Mouse (Mus musculus): Measurements from ENCODE around the gene Prrc2c.
A peak's percentile ranks its signal among the peaks of the same experiment; 100 is the strongest.
"Not testable (repeated sequence)": the region's sequence is repeated elsewhere in the genome, so short reads cannot be mapped to it uniquely, and the experiment has no call there.

Gene Prrc2c

DNA sequence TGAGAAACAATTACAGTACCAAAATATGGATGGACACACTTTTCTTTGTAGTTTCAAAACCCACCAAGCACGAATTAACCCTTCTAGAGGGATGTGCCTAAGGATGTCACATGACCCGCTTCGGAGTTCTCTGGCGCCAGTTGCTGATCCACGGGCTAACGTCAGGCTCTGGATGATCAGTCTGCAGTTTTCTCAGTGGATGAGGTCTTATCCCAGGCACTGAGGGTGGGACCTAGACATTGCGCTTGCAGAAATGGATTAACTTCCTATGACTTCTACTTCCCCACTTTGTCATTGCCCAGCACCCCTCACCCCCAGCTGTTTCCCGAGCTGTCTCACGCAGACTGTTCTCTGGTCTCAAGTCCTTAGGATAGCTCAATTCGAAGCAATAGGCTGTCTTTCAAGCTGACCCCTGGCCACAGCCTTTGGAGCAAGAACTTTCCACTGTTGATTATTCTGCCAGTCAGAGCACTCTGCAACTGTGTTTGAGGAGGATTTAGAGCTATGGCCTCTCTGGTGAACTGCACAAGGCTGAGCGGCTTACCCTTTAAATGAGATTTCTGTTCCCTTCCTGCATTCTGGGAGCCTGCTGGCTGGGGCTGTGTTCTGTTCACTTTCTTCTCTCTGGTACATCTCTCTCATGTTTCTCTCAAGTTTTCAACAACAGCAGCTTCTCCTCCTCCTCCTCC, 74.7 kb downstream of the Prrc2c start:
- peak; percentile 7 for DNase-seq

DNA sequence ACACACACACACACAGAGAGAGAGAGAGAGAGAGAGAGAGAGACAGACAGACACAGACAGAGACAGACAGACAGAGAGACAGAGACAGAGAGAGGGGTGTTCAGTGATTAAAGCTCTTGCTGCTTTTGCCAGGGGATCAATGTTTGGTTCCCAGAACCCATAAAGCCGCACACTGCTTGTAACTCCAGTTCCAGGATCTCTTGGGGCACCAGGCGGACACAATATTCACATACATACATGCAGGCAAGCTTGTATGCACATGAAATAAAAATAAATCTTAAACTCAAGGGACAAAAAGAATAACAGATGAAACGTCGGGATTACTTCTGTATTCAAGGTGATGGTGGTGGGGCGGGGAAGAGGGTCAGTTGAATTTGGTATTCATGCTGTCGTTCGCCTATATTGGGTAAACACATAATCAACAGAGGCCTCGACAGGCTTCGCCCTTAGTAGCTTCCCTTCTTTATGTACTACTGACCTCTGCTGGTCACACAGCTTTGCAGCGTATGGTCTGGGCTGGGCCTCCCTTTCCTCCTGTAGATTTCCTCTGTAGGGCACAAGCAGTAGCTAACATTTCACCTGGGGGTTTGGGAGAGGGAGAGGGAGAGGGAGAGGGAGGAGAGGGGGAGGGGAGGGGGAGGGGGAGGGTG, 75.4 kb downstream of the Prrc2c start:
- DNase-seq, result peak; percentile 80

DNA sequence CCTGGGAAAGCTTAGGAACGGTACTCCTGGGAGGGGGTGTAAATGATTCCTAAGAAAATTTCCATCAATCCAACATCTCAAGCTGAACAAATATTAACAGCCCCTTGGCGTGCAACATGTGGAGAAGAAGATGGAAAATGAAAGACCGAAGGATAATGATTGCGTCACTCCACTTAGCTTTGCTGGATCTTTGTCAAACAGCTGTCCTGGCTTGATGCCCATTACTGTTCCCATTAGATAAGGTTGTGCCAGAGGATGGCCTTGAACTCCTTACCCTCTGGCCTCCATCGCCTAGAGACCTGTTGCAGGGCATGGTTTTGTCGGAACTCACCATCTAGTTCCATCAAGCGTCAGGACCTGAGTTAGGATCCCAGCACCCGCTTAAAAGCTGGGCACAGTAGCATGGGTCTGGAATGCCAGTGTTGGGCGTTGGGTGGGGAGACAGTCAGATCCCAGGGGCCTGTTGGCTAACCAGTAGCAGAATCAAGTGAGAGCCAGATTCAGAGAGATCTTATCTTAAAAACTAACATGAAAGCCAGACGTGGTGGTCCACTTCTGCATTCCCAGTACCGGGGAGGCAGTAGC, 80.0 kb downstream of the Prrc2c start:
- no peak for DNase-seq

DNA sequence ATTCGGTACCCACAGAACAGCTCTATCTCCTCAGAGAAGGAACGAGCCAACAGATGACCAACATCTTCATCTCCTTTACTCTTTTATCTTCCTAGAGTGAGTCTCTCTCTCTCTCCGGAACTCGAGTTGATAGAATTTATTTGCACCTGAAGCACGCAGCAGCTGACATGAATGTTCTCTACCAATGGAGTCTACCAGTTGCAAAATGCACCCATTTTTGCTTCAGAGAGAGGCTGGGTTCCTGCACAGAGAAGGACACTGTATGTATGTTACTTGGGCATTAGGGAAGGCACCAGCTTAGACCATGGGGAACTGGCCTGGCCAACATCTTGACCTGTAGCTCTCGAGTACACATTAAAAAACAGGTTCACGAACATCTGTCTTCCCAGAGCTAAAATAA, 82.2 kb downstream of the Prrc2c start, which contains the start of gene Myocos:
Gene Myocos (minus strand): TSS at position 101 of the 400 bp plus-strand sequence.
- no peak for DNase-seq

DNA sequence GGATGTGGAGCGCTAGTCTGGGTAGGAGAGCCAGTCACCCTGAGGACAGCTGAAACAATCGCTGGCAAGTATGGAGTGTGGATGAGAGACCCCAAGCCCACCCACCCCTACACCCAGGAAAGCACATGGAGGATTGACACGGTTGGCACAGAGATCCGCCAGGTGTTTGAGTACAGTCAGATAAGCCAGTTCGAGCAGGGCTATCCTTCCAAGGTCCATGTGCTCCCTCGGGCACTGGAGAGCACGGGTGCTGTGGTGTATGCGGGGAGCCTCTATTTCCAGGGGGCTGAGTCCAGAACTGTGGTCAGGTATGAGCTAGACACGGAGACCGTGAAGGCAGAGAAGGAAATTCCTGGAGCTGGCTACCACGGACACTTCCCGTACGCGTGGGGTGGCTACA, 91.9 kb downstream of the Prrc2c start:
- no peak for DNase-seq

DNA sequence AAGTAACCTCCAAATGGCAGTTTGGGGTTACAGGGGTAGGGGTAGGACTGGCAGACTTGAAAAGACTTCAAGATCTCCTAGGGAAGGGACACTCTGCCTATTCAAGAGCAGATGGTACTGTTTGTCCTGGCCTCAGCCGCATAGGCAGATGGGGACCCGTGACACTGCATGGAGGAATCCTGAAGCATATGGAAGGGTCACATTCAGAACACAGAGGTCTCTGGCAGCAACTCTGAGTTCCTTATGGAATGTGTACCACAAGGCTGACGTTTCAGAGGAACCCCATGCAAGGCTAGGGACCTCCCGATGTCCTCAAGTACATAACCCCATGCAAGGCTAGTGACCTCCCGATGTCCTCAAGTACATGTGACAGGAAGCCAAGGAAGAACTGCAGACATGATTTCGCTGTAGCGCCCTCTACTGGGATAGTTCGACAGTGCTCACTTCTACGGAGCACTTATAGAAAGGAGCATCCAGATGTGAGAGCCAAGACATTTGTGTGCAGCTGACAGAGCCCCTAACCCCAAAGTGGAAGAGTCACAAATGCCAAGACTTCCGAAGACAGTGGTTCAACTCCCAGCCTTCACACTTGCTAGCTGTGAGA, 94.2 kb downstream of the Prrc2c start:
- no peak for DNase-seq

DNA sequence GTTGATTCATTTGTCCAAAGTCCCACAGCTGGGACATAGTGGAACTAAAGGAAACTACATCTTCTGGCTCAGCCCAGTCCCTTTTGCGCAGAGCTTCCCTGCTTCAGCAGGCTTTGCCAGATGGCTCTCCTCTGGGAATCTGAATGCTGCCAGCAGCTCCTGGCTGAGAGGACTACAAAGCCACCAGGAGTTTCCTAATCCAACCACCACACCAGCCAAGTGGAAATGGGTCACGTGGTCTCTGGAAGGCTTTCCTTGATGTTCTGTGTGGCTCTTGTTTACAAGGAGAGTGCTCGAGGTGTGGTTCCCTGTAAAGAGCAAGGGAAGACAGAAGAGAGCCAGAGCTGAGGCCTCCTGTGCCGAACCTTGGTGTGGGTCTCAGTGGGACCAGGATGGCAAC, 96.6 kb downstream of the Prrc2c start:
- DNase-seq, result peak; percentile 24

DNA sequence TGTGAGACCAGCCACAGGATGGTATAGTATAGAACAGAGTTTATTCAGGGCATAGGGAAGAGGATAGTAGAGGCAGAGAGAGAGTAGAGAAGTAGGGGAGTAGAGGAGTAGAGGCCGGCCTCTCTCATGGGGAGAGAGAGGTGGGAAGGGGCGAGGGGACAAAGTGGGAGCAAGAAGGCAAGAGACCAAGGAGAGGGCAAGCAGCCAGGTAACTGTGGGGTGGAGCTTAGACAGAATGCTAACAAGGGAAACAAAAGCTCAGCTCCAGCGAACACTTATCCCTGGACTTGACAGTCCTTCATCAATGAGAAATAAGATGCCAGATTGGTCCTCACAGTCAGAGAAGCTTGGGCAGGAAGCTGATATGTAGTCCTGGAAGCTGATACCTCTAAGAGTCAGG, 97.8 kb downstream of the Prrc2c start:
- DNase-seq, result no peak

DNA sequence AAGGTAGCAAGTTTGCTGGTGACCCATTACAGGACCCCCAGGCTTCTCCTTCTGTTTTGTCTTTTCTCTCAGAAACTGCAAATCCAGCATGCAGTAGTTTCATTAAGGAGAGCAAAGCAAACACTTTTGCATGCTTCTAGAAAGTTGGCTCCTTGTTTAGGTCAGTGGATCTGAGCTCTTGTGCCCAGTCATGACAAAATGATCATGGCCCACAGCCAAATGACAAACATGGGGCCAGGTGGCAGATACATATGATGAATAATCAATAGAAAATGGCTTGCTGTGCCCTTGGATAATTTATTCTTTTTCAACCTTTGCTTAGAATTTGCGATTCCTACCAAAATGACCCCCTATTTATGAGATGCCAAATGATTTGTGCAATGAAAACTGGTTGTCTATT, 100.5 kb downstream of the Prrc2c start:
- DNase-seq, result no peak

DNA sequence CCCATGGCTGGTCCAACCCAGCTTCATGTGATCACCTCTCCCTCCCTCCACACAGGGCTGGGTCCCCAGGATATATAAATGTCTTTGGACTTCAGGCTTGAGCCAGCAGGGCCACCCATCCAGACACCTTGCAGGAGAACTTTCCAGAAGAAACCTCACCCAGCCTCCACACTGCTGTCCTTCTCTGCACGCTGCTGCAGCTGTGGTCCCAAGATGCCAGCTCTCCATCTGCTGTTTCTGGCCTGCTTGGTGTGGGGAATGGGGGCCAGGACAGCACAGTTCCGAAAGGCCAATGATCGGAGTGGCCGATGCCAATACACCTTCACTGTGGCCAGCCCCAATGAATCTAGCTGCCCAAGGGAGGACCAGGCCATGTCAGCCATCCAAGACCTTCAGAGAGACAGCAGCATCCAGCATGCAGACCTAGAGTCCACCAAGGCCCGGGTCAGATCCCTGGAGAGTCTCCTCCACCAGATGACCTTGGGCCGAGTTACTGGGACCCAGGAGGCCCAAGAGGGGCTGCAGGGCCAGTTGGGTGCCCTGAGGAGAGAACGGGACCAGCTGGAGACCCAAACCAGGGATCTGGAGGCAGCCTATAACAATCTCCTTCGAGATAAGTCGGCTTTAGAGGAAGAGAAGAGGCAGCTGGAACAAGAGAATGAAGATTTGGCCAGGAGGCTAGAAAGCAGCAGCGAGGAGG, 101.2 kb downstream of the Prrc2c start, which contains the start of gene Myoc:
Gene Myoc (plus strand): TSS at position 105 of the 700 bp plus-strand sequence.
- no peak for DNase-seq

DNA sequence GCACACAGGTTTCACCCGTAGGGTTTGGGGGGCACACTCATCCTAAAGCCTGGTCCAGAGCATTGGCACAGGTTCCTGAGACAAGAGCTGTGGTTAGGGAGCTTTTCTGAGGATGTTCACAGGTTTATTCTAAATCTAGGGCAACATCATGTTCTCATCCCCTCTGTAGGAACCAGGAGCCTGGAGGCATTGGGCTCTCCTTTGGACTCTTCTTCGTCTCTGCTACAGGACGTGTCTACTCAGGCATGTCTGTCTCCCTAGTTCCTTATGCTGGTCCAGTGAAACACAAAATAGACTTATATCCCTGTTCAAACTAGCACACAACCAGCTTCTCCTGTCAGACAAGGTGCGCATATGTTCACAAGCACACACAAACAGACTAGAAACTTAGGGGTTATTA, 101.8 kb downstream of the Prrc2c start:
- DNase-seq, result no peak

DNA sequence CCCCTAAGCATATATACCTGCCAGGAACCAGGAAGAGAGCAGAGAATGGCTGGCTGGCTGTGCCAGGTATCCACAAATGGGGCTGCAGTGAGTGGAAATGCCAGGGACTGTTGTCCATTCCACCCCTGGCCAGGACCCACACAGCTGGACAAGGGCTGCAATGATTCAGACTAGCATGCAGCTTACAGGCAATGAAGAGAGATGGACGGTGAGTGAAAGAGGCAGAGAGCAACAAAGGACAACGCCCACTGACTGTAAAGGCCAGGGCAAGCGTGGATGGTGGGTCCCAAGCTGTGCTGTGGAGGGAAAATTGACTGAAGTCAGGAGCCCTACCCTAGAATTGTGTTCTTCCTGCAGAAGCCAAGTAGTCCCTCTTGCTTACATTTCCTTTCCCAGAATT, 103.8 kb downstream of the Prrc2c start:
- no peak for DNase-seq

DNA sequence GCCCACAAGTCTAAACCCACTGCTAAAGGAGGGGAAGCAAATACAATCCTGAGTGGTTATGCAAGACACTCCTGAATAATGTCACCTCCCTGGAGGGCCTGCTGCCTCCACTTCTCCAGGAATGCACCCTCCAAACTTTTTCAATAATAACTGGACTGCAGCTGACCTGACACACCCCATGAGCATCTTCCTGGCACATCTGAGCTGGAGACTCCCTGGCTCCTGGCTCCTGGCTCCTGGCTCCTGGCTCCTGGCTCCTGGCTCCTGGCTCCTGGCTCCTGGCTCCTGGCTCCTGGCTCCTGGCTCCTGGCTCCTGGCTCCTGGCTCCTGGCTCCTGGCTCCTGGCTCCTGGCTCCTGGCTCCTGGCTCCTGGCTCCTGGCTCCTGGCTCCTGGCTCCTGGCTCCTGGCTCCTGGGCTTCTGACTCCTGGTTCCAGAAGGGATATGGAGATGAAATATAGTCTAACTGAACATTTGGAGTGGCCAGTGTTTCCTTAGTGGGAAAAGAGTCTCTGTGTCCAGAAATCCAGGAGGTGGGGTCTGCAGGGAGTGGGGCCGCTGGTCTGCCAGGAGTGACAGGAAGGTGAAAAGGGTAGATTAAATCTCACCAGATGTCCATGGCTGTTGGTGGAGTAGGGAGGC, 104.9 kb downstream of the Prrc2c start:
- DNase-seq, result not testable (repeated sequence)

DNA sequence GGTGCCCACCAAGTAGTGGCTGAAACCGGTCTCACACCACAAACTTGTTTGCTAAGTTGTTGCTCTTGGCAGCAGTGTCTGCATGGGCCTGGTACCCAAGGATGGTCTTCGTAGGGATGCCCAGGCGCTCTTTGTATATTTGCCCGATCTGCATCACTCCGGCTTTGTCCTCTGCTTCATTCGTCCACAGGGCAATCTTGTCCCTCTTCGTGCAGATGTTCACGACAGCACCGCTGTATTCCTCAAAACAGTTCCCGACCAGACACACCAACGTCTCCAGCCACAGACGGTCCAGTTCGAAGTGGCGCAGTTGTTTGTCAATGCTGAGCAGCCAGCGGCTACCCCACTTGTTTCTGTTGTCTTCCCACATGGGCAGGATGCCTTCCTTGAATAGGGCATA, 112.0 kb downstream of the Prrc2c start:
- not testable (repeated sequence) for DNase-seq

DNA sequence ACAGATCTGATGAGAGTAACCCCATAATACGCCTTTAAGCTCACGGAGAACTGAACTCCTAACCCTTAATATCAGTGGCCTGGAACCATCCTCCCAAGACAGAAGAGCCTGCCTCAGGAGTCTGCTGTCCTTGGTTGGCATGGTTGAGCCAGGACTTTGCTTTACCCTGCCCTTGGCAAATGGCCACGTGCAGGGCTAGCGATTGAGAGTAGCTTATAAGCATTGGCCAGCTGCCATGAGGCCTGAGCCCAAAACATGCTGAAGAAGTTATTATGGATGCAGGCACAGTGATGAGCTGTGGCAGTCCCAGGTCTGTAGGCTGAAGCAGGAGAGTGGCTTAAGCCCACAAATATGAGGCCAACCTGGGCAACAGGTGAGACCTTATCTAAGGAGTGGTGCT, 112.5 kb downstream of the Prrc2c start:
- peak; percentile 56 for DNase-seq

DNA sequence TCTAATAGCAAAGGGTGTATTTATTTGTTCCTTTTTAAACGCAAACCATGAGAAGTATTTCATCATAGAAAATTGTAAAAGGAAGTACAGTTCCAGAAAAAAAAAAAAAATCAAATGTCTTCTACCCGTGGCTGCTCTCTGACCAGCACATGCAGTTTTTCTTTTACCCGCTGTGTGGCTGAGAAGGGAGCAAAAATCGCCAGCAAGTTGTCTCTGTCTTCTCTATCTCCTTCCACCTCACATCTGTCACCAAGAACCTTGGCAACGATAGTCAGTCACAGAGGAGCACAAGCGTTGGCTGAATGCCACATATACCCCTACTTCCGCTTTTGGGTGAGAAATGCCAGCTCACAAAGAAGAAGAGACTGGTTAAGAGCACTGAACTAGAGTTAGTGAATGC, 115.1 kb downstream of the Prrc2c start:
- DNase-seq, result no peak

DNA sequence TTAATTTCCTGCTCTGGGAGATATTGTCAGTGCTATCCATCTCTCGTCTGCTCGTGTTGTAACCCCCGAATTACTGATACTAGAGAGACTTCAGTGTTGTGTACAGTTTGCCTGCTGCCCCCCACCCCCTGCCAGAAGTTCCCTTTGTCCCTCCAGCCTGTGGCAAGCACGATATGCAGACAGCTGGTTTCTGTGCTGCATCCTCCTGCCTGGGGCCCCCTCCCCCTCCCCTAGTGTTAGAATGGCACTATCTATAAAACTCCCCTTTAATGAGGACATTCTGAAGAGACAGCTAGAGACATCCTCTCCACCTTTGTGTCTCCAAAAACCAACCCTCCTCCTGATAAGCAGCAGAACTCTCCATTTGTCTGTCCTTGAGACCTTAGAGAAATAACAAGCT, 116.5 kb downstream of the Prrc2c start:
- no peak for DNase-seq

Data from kidney, postnatal 14 days (tissue).